Mouse (Mus musculus) c-Kit-negative CD71-positive TER-119-positive erythroid progenitor cells, embryonic 14.5 days (primary cell): ENCODE results near the gene Adgrg6.
A peak's percentile ranks its signal among the peaks of the same experiment; 100 is the strongest.

ENCODE experiments used
- DNase-seq: peaks from one replicate; pipeline ENCODE4 v3.0.0-alpha.2; 2013; ENCODE audit warnings: low read depth, low spot score

Adgrg6 gene

GRCm38 (mm10) chr10:14491838-14492237 lies 53.6 kb downstream of the Adgrg6 start:
- no peak for DNase-seq

- no peak for DNase-seq
Observed at GRCm38 (mm10) chr10:14483257-14483656, 62.2 kb downstream of the Adgrg6 start.

GRCm38 (mm10) chr10:14482483-14482882 lies 63.0 kb downstream of the Adgrg6 start:
- no peak for DNase-seq

- no peak for DNase-seq
Observed at GRCm38 (mm10) chr10:14480928-14481327, 64.5 kb downstream of the Adgrg6 start.

- DNase-seq, result no peak
Observed at GRCm38 (mm10) chr10:14476393-14476792, 69.1 kb downstream of the Adgrg6 start.

- no peak for DNase-seq
Observed at GRCm38 (mm10) chr10:14475641-14476040, 69.8 kb downstream of the Adgrg6 start.

- no peak for DNase-seq
Observed at GRCm38 (mm10) chr10:14474541-14475305, 70.7 kb downstream of the Adgrg6 start.

GRCm38 (mm10) chr10:14471039-14471550 lies 74.4 kb downstream of the Adgrg6 start:
- no peak for DNase-seq

GRCm38 (mm10) chr10:14468623-14469022 lies 76.8 kb downstream of the Adgrg6 start:
- no peak for DNase-seq

- no peak for DNase-seq
Observed at GRCm38 (mm10) chr10:14463796-14464511, 81.5 kb downstream of the Adgrg6 start.

- DNase-seq, result no peak
Observed at GRCm38 (mm10) chr10:14460933-14461514, 84.4 kb downstream of the Adgrg6 start.

- DNase-seq, result no peak
Observed at GRCm38 (mm10) chr10:14460252-14460932, 85.1 kb downstream of the Adgrg6 start.

GRCm38 (mm10) chr10:14459819-14460218 lies 85.6 kb downstream of the Adgrg6 start:
- DNase-seq, result no peak

- DNase-seq, result no peak
Observed at GRCm38 (mm10) chr10:14459330-14459729, 86.1 kb downstream of the Adgrg6 start.

- DNase-seq, result no peak
Observed at GRCm38 (mm10) chr10:14454481-14454880, 91.0 kb downstream of the Adgrg6 start.

- DNase-seq, result no peak
Observed at GRCm38 (mm10) chr10:14451811-14452210, 93.6 kb downstream of the Adgrg6 start.

GRCm38 (mm10) chr10:14450073-14450472 lies 95.4 kb downstream of the Adgrg6 start:
- peak; percentile 12 for DNase-seq

- no peak for DNase-seq
Observed at GRCm38 (mm10) chr10:14445590-14446291, 99.7 kb downstream of the Adgrg6 start.

GRCm38 (mm10) chr10:14440860-14441579 lies 104.4 kb downstream of the Adgrg6 start:
- DNase-seq, result no peak

GRCm38 (mm10) chr10:14404070-14404469 lies 141.4 kb downstream of the Adgrg6 start:
- no peak for DNase-seq

- DNase-seq, result no peak
Observed at GRCm38 (mm10) chr10:14401744-14402143, 143.7 kb downstream of the Adgrg6 start.
